Mouse (Mus musculus) bone marrow, adult 2 months (tissue): Measurements from ENCODE around the gene Pafah1b1.

Experiments used
- CTCF ChIP-seq: fragments of 200-500 bp; IDR thresholded peaks from 2 replicates; pipeline ENCODE4 v1.5.1; 2011; ENCODE audit warnings: low read length, control low read depth; ENCODE audit not compliant: control insufficient read depth, insufficient read depth
- POLR2A ChIP-seq: fragments of 200-500 bp; IDR thresholded peaks from 2 replicates; pipeline ENCODE4 v1.6.1; 2011; ENCODE audit warnings: low read depth, mild to moderate bottlenecking, control low read depth, low read length, borderline replicate concordance; ENCODE audit not compliant: control insufficient read depth

GRCm38 (mm10) chr11:74634490-74635275 lies 89.8 kb downstream of the Pafah1b1 start:
- TF ChIP-seq POLR2A (no peak), CTCF (peak; percentile 72)
